Mouse (Mus musculus) kidney, adult 8-10 months (tissue): Measurements from ENCODE around the gene Tmem8b.

ENCODE experiments used
- DNase-seq, 2 experiments: peaks; one replicate each; pipeline ENCODE4 v3.0.0; 2022

The Tmem8b gene

DNA sequence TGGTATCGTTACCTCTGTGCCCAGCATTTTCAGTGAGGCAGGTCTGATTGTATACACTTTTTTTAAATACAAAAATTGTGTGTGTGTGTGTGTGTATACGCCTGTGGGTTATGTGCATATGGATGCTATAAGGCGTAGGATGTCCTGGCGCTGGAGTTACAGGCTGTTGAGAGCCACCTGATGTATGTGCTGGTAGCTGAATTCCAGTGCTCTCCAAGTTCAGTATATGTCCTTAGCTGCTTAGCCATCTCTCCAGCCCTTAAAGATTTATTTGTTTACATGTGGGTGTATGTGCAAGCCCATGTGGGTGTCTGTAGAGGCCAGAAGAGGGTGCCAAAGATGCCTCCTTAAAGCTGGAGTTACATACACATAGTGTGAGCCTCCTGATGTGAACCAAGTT lies 11.6 kb upstream of the Tmem8b start:
- no peak for DNase-seq

DNA sequence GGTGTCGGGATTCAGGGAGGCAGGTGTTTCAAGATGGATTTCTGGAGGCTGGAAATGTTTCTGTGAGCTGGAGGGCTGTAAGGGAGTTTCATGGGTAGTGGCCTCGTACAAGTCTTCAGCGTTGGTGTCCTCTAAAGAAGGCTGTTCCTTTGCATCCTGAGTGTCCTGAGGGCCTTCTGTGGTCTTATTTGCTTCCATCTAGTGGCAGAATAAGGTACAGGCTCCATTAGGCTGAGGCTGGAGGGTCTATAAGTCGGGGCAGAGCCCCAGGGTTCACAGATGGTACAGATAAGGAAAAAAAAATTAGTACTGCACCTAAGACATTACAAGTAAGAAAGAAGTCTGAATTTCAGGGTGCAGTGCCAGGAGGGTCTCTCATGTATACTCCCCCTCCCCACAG lies 2.4 kb upstream of the Tmem8b start:
- DNase-seq = no peak

DNA sequence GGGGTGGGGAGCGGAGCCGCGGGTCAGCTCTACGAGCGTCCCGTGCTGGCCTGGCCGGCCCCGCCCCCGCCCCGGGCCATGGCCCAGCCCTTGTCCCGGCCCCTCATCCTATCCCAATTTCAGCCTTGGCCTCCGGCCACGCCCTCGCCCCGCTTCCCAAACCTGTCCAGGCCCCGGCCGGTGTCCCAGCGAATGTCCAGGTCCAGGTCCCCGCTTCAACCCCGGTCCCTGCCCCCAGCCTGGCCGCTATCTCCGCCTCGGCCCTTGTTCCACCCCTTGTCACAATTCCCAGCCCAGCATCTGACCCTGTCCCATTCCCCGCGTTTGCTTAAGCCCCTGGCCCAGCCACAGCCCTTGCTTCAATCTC lies 640 bp downstream of the Tmem8b start:
- peak in 1 of 2 experiments; percentile 71 for DNase-seq

DNA sequence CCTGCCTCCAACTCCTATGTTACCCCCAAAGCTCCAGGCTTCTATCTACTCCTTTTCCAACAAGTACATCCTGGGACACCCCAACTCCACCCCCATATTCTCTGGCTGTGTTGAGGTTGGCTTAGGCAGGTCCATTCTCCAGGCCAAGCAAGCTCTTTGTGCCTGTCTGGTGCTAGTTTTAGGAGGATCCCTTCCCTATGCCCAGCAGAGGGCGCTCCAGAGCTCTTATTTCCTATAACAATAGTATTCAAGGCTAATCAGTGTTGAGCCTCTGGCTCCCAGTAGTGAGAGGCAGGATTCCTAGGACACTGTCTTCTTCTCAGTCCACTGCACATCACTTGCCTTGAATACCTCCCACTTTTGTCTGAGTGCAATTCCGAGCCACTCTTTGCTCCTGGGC lies 3.3 kb downstream of the Tmem8b start:
- DNase-seq = peak; percentile 82 to 95

DNA sequence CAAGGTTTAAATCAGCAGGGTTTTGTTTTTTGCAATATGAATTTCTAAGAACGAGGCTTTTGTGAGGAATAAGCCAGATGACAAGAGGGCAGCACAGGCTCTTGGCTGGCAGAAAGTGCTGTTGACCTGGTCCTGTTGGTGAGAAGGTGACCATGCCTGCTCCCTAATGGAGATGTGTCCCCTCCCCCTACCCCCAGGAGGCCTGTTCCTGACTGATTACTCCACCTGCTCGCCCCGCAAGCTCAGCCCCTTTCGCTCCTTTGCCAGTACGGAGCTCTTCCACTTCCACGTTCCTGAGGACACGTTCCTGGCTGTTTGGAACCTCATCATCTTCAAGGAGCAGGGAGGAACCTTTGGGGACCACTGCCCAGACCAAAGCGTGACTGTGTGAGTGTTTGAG lies 4.9 kb downstream of the Tmem8b start:
- no peak for DNase-seq

DNA sequence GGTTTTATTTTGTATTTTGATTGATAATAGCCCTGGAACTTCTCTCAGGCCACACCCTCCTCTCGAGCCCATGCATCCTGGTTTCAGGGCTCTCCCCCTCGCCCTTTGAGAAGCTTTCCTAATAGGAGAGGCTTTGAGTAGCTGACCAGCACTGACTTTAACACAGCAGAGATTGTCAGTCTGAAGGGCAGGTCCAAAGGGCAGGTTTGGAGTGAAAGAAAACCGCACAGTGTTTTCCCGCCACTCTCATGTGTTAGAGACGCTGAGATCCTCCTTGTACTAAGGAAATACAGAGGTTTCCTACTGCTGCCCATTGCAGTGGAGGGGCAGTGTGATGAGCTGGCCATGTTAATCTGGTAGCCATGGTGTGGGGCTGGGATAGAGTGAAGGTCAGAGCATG lies 6.2 kb downstream of the Tmem8b start:
- peak in 1 of 2 experiments; percentile 36 for DNase-seq

DNA sequence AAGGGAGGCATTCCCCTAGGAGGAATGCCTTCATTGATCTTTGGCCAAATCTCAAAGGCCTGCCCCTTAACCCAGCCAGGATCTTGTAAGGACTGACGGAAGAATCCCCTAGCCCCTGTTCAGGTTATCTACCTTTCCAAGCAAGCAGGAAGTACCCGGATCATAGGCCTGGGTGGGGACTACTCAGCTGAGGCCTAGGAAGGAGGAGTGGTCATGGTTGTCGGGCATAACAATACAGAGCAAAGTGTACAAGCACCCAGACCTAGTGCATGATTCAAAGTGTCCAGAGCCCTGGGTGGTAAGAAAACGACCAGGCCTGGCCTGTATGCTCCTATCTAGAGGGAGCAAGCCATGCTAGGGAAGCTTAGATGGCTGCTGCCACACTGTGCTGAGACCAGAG lies 6.8 kb downstream of the Tmem8b start:
- no peak for DNase-seq

DNA sequence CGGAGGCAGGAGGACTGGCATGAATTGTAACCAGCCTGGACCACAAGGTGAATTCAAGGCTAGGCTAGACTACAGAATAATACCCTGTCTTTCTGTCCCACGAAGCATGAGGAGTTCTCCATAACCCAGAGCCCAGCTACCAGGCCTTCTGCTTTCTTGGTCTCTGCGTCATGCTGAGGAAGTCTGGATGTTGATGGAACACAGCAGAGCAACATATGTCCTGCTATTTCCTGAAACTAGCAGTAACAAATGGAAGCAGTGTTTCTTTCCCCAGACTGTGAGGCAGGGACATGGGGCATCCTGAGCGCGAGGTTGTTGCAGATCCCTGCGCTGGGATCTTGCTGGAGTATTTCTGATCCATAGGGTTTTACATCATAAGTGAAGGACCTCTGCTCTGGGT lies 9.8 kb downstream of the Tmem8b start:
- DNase-seq = no peak

DNA sequence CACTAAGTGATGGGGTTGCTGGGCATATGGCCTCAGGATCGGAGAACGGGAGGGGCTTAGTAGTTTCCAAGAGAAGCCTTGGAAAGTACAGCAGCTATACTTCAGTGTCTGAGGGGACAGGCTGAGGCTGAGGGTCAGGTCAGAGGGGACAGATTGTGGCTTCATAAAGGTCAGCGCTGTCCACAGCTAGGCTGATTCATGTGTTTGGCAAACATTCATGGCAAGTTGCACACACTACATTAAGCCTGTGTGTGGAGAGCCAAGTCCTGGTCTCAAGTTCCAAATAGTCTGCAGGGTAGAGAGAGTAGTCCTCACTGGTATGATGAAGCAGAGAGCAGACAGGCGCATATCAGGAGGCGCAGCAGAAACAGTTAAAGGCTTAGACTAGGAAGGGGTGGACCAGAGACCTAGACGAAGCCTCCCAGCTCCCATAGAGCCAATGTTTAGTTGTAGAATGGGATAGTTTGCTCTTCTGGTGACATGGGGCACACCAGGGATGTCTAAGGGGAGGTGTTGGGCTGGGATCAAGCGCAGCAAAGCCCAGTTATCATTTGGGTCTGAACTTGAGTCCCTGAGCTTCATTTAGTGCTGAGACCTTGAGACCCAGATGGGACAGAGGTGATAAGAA lies 10.8 kb downstream of the Tmem8b start:
- peak in 1 of 2 experiments; percentile 21 for DNase-seq

DNA sequence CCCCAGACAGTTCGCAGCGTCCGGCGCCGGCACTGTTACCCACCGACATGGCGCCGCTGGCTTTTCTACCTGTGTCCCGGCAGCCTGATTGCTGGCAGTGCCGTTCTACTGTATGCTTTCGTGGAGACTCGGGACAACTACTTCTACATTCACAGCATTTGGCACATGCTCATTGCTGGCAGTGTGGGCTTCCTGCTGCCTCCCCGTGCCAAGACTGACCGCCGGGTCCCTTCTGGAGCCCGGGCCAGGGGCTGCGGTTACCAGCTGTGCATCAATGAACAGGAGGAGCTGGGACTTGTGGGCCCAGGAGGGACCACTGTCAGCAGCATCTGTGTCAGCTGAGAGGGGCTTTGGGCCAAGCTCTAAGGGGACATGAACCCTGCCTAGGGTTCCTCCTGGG lies 21.2 kb downstream of the Tmem8b start:
- no peak for DNase-seq

DNA sequence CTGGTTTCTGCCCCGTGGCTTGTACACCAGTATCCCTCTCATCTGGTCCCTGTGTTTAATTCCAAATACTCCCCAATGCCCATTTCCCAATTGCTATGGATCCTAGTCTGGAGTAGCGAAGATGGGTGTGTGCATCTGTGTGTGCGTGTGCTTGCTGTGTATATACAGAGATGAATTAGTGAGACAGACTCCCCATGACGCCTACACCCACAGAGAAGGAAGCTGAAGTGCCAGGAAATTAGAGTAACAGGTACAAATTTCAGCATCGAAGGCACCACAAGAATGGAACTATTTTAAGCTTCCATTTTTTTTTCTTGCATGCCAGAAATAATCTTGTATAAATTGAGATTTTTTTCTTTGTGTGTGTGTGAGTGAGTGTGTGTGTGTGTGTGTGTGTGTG lies 22.3 kb downstream of the Tmem8b start:
- no peak for DNase-seq

DNA sequence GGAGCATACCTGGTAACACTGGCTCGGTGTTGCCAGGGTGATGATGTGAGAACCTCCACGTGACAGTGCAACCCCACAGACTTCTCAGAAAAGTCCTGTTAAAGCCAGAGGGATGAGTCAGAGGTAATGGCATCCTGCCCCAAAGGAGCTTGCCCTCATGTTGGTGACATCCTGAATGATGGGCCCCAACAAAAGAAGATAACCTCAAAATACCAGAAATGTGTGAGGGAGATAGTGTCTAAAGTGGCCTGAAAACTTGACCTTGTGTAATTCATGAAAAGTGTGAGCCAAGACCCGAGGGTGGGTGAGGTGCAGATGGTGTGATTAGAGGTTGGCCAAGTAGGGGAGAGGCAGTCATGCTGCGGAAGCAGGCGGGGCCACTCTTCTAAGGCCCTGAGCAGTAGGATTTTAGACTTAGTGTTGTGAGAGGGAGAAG lies 25.1 kb downstream of the Tmem8b start:
- no peak for DNase-seq

DNA sequence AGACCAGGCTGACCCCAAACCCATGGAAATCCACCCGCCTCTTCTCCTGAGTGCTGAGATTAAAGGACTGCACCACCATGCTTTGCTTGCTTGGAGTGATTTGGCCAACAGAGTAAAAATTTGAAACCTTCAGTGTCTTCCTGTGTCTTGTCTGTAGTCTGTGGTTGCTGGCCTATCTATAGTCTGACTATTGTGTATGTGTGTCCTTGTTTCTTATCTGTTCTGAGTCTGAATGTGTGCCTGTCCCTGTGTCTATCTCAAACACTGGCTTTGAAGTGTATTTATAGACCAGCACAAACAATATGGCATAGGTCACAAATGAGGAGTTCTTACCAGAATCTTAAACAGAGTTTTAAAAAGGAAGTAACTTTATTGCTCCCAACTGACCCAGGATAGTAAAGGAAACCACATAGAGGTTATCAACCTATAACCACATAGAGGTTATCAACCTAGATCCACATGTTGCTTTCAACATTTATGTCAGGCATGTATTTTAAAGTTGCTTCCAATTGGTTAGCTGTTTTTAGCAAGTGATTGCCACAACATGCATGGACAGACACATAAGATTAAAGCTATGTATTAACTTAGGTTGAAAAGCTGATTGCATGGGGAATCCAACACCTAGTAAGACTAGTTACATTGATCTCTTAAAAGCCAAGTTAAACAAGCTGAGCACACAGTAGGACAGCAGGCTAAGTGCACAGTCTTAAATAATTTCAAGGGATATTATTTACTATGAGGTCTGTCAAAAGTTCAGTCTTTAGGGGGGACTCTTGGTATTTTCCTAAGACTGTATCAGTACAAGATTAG lies 25.9 kb downstream of the Tmem8b start:
- no peak for DNase-seq

DNA sequence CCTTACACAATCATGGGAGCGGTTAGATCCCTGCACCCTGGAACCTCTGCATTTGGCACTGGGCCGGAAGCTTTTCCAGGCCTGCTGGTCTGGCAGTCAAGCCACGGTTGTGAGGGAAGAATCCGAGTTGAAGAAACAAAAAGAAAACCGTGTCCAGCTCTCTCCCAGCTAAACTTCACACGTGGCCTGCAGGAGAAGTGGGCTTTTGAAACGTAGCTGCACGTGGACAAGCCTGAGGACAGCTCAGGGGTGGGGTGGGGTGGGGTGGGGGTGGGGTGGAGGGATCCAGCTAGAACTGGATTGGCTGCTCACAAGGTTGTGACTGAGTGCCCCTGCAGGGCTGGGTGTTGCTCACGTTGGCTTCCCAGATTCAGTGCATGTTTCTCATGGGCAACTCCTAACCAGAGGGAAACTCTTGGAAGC lies 26.5 kb downstream of the Tmem8b start:
- peak; percentile 47 to 60 for DNase-seq

DNA sequence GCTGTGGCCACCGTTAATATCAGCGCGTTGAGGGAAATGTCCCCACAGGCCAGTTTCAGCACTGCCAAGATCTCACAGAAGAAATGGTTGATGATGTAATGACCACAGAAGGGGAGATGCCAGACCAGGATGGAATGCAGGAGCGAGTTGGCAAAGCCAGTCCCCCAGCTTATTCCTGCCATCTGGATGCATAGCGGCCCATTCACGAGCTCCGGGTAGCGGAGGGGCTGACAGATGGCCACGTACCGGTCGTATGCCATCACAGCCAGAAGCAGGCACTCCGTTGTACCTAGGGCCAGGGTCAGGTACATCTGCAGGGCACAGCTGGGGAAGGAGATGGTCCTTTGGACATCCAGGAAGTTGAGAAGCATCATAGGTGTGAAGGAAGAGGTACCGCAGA lies 27.8 kb downstream of the Tmem8b start:
- DNase-seq = no peak

DNA sequence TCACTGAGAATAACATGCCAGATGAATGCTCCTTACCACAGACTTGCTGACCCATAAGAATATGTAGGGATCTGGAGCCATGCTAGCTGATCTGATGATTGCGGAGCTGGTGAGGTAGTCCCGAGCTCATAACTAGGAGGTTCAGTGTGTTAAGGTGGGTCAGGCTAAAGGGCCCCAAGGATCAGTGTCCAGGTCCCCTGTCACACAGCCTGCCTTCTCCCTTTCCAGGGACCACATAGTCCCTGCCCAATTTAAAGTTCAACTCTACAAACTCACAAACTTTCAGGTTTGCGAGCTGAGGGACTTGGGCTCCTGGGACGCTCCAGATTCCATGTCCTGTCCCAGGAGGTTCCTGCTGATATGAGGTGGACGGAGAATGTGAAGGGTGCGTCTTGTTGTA lies 31.9 kb downstream of the Tmem8b start, which contains the start of gene Olfr70:
Gene Olfr70, minus strand, starts transcription at position 101 of the 400 bp plus-strand sequence.
- DNase-seq = no peak

DNA sequence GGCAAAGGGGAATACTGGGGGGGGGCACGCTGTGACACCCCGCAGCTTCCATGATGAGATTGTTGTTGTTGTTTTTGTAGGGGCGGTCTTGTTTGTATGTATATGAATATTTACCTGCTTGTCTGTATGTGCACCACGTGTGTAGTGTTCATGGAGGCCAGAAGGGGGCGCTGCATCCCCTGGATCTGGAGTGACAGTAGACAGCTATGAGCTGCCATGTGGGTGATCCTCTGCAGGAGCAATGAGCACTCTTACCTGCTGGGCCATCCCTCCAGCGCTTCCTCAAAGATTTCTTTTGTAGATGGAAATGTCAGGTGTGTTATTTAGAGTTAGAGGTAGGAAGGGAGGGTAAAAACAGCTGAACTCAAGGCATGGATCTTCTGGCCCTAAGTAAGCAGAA lies 34.7 kb downstream of the Tmem8b start:
- DNase-seq = no peak

DNA sequence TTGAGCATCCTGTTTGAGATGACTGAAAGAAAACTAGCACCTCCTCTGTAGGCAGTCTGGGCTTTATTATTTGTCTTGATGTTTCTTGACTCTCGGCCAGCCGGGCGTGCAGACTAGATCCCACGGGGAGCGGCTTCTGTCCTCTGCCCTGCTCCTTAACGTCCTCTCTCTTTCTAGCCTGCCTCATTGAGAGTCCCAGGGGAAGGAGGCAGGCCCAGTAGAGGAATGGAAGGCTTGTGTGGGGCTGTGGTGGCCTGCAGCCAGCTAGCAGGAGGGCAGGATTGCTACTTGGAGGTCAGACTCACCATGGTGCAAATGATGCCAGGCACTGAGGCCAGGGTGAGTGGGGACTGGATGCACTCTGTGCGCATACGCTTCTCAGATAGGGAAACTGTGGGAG lies 35.1 kb downstream of the Tmem8b start:
- DNase-seq = peak in 1 of 2 experiments; percentile 30

DNA sequence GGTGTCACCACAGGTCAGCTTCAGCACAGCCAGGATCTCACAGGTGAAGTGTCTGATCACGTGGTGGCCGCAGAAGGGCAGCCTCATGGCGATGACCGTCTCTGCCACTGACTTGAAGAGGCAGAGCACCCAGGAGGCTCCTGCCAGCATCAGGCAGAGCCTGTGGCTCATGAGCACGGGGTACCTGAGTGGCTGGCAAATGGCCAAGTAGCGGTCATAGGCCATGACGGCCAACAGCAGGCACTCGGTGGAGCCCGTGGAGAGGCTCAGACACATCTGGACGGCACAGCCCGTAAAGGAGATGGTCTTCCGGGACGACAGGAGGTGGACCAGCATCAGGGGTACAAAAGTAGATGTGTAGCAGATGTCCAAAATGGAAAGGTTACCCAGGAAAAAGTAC lies 37.2 kb downstream of the Tmem8b start:
- no peak for DNase-seq

DNA sequence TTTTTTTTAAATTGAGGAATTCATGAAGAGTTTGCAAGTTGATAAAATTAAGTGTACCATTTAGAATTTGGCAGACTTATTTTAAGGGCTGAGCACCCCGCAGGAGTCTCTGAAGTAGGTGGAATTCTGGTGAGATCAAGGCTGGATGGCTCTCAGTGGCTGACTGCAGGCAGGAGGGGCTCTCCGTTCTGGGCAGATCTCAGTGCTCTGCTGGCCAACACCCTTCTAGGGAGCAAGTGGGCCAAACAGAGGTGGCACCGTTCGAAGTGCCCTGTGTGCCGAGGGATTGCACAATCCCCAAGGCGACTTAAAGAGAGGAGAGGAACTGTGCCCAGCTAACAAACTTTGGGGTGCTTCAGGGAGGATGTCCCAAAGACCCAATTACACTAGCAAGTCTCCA lies 41.1 kb downstream of the Tmem8b start, which contains the start of gene Olfr71:
Gene Olfr71, minus strand, starts transcription at position 387 of the 400 bp plus-strand sequence.
- DNase-seq = peak in 1 of 2 experiments; percentile 34

DNA sequence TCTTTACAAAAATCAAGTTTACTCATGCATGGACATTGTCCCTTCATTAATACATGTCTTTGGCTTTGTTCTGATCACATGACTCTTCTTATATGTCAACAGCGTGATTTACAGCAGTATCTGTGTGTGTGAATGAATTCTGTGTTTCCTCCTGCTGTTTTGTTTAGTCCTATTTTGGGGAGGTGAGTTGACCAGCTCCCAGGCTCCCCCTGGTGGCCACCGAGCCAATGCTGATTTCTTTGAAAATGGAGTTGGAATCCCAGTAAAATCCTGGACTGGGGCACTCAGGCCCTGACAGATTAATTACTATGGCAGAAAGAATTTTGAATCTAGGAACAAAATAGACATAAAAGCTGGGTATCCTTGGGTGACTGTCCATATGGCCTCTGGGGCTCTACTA lies 43.0 kb downstream of the Tmem8b start:
- peak; percentile 51 to 86 for DNase-seq

DNA sequence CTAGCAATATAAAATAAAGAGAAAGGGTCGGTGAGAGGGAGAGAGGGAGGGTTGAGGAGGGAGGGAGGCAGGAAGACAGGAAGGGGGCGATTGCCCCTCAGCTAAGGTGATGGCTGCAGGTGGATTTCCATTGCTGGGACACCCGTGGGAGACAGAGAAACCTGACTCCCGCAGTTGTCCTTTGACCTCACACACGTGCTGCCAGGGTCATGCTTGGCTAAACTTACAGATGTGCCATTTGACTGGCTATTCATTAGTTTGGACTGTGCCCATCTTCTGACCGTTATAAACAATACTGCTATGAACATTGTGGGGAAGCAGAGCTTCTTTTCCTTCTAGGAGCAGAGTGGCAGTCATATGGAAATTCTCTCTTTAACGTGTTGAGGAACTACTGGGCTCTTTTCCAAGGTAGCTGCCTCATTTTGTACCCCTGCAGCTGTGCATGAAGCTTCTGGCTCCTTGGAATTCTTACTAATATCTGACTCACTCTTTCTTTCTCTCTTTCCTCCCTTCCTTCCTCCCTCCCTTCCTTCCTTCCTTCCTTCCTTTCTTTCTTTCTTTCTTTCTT lies 45.0 kb downstream of the Tmem8b start:
- DNase-seq = peak; percentile 59 to 79

DNA sequence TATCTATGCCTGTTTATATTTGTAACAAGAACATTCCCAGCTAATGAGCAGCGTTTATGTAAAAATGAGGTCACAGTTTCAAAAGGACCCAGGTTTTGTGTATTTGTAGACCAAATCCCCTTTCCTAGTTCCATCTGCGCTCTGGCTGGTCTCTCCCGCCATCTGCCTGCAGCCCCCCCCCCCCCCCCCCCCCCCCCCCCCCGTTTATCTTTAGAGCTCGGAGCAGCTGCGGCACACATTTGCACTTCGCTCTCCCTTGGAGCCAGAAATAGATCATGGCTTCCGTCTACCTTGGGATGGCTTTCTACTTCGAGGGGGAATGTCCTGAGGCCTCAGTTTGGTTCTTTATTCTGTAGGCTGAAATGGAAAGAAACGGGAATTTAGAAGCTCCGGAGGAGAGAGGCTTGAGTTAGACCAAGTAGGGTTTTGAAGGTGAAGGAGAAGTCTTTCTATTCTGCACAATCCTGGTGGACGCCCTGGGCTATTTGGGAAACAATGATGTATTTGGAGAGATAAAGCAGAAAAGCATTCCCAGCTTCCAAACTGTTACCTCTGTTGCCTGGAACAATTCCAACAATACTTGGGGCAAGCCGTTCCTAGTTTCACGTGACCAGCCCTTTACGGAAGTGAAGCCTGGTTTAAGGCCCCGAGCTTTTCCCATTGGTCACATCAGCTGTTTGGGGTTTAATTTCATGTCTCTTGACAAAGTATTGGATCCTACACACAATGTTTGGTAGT lies 51.9 kb downstream of the Tmem8b start:
- DNase-seq = no peak
